15 mouse cellular contexts compared by ENCODE assay signal in genomic region chr16:21224648-21225240, GRCm38 (mm10). TPM values are rescaled to one million over a fixed set of nuclear protein-coding genes. Genes with fewer than 3 reads are reported as not detected.
DNase-seq lines count a peak whose midpoint lies in the region; ATAC-seq and TF ChIP-seq lines count a peak whose summit lies in the region.
"Had no signal": no experiment of that assay in that cellular context is flagged by ENCODE, and none has a peak within 500 bp of the region (broad histone marks: within the 10 kb centered on the region; RNA-seq: fewer than 3 reads in every experiment).

No protein-coding gene starts in this region.

- 0 out of 2 replicates have a peak, but pooled peaks have one; percentile 15 for ATAC-seq in lung, embryonic 14.5 days (ENCODE audit: insufficient read depth)
- ATAC-seq in forebrain, embryonic 13.5 days, result 0 out of 2 replicates have a peak, but pooled peaks have one; percentile 32
- ATAC-seq in midbrain, embryonic 14.5 days (ENCODE audit: low FRiP score, low TSS enrichment), result 0 out of 2 replicates have a peak, but pooled peaks have one; percentile 28
- no peak for ATAC-seq in inflammation-experienced regulatory T-cells, adult 6 months
- ATAC-seq: intestine, embryonic 16.5 days had no signal

- peaks cover 44% of the 10 kb centered on the region for H3K4me1 ChIP-seq in heart, embryonic 10.5 days
- H3K4me1 ChIP-seq in lung, embryonic 14.5 days (ENCODE audit: insufficient read depth), result peaks cover 3% of the 10 kb centered on the region; the same call in 1 of the 2 replicates
- peaks cover 4% of the 10 kb centered on the region; the same call in 1 of the 2 replicates for H3K4me1 ChIP-seq in lung, adult 2 months (ENCODE audit: control insufficient read depth, insufficient read depth, low read length)
- H3K4me1 ChIP-seq in forebrain, embryonic 13.5 days, result peaks cover 10% of the 10 kb centered on the region
- 0 out of 2 replicates have a peak, but pooled peaks cover 5% of the 10 kb centered on the region for H3K4me1 ChIP-seq in midbrain, embryonic 14.5 days (ENCODE audit: control insufficient read depth, insufficient read depth, low read length)

- H3K36me3 ChIP-seq in heart, embryonic 10.5 days, result peaks cover 53% of the 10 kb centered on the region
- H3K36me3 ChIP-seq in lung, embryonic 14.5 days (ENCODE audit: insufficient read depth), result peaks cover 53% of the 10 kb centered on the region
- H3K36me3 ChIP-seq in forebrain, embryonic 13.5 days (ENCODE audit: poor library complexity, severe bottlenecking), result peaks cover 33% of the 10 kb centered on the region
- peaks cover 43% of the 10 kb centered on the region for H3K36me3 ChIP-seq in midbrain, embryonic 14.5 days (ENCODE audit: control insufficient read depth, insufficient read depth, low read length)

- no peaks in the 10 kb centered on the region for H3K27me3 ChIP-seq in heart, embryonic 10.5 days (ENCODE audit: insufficient read depth, poor library complexity, severe bottlenecking)
- H3K27me3 ChIP-seq in lung, embryonic 14.5 days (ENCODE audit: insufficient read depth, low read length), result no peaks in the 10 kb centered on the region
- no peaks in the 10 kb centered on the region; the same call in 1 of the 2 replicates for H3K27me3 ChIP-seq in forebrain, embryonic 13.5 days
- no peaks in the 10 kb centered on the region for H3K27me3 ChIP-seq in midbrain, embryonic 14.5 days (ENCODE audit: control insufficient read depth, insufficient read depth, low read length)

- 35% methylated on average over 4 of the region's 4 CpGs for WGBS in heart, embryonic 10.5 days
- whole genome bisulfite sequencing in lung, embryonic 14.5 days, result 38% methylated on average over 4 of the region's 4 CpGs
- WGBS in lung, adult 2 months, result 74% methylated on average over 4 of the region's 4 CpGs
- 9% methylated on average over 4 of the region's 4 CpGs for WGBS in forebrain, embryonic 13.5 days
- 28% methylated on average over 4 of the region's 4 CpGs for WGBS in midbrain, embryonic 14.5 days

- H3K4me2 ChIP-seq in lung, embryonic 14.5 days, result no peak overlapping the region
- H3K4me2 ChIP-seq in forebrain, embryonic 13.5 days, result no peak overlapping the region
- no peak overlapping the region for H3K4me2 ChIP-seq in midbrain, embryonic 14.5 days (ENCODE audit: low read length)
- H3K4me2 ChIP-seq: liver, embryonic 11.5 days had no signal

- no peak for TF ChIP-seq CTCF in lung, embryonic 14.5 days (IDR thresholded peaks at IDR 0.05; ENCODE audit: low read depth)
- no peak for TF ChIP-seq CTCF in lung, adult 2 months (IDR thresholded peaks at IDR 0.05; ENCODE audit: insufficient read depth, low read length)

- no peak for DNase-seq in heart, embryonic 10.5 days (ENCODE audit: low spot score)
- DNase-seq in heart, adult 8-10 months (ENCODE audit: low spot score), result no peak
- DNase-seq in lung, embryonic 14.5 days, result no peak
- DNase-seq in lung, adult 2 months, result no peak
- DNase-seq in midbrain, embryonic 14.5 days, result no peak
- DNase-seq in ovary, postnatal 14 days (ENCODE audit: low spot score), result no peak
- DNase-seq: adrenal gland, postnatal 10 days; gastrocnemius, postnatal 36 days; lung, postnatal 36 days; right cerebral cortex, postnatal 25 days; thymus, adult 2 months had no signal

- no peak for TF ChIP-seq POLR2A in lung, adult 2 months (IDR thresholded peaks at IDR 0.05; ENCODE audit: borderline replicate concordance, extremely low read depth, low read depth, low read length)

- no peak overlapping the region for H3K4me3 ChIP-seq in heart, embryonic 10.5 days
- no peak overlapping the region for H3K4me3 ChIP-seq in lung, embryonic 14.5 days (ENCODE audit: low read depth, low read length)
- H3K4me3 ChIP-seq in lung, adult 2 months (replicated peaks; ENCODE audit: extremely low read depth, low read depth, low read length), result no peak overlapping the region
- H3K4me3 ChIP-seq in forebrain, embryonic 13.5 days, result no peak overlapping the region
- H3K4me3 ChIP-seq in midbrain, embryonic 14.5 days (replicated peaks; ENCODE audit: low read depth, low read length), result no peak overlapping the region

- H3K9me3 ChIP-seq in heart, embryonic 10.5 days, result no peaks in the 10 kb centered on the region
- no peaks in the 10 kb centered on the region for H3K9me3 ChIP-seq in lung, embryonic 14.5 days (ENCODE audit: low read depth, low read length)
- H3K9me3 ChIP-seq in forebrain, embryonic 13.5 days (replicated peaks), result no peaks in the 10 kb centered on the region
- H3K9me3 ChIP-seq in midbrain, embryonic 14.5 days (ENCODE audit: control insufficient read depth, low read length), result no peaks in the 10 kb centered on the region

- peak overlapping the region; percentile 56; the same call in 1 of the 2 replicates for H3K27ac ChIP-seq in heart, embryonic 10.5 days
- peak overlapping the region; percentile 33; the same call in 1 of the 2 replicates for H3K27ac ChIP-seq in lung, embryonic 14.5 days (ENCODE audit: low read depth)
- 0 out of 2 replicates have a peak overlapping the region, but pooled peaks have one; percentile 10 for H3K27ac ChIP-seq in forebrain, embryonic 13.5 days
- peak overlapping the region; percentile 55 for H3K27ac ChIP-seq in midbrain, embryonic 14.5 days (replicated peaks; ENCODE audit: low read depth, low read length)

- H3K9ac ChIP-seq in lung, embryonic 14.5 days, result no peak overlapping the region
- no peak overlapping the region for H3K9ac ChIP-seq in forebrain, embryonic 13.5 days
- H3K9ac ChIP-seq in midbrain, embryonic 14.5 days (replicated peaks; ENCODE audit: low read length), result no peak overlapping the region

RNA-seq across cellular contexts. Expression of gene Ephb3, which starts 20.2 kb away (rescaled TPM):
- polyA plus RNA-seq in heart, embryonic 10.5 days (2016; fragmentation: Nextera tagmentation; extraction: Ambion mirVana), result 24.5 and 25.3 TPM in 2 replicates
- total RNA-seq in heart, adult 8-10 months (2022), result 10 to 100 TPM in 2 of 4 experiments, 1 to 10 TPM in 2; 7.1 to 10.0 (median 8.8) TPM
- 29.7 and 33.2 TPM in 2 replicates for polyA plus RNA-seq in lung, embryonic 14.5 days (2014; fragmentation: Nextera tagmentation; extraction: Ambion mirVana)
- polyA plus RNA-seq in lung, adult 2 months (2012; rRNA removed), result 43.9 and 50.5 TPM in 2 replicates
- 7.1 and 8.1 TPM in 2 replicates for polyA plus RNA-seq in forebrain, embryonic 13.5 days (2015; fragmentation: Nextera tagmentation; extraction: Ambion mirVana)
- 12.3 and 14.0 TPM in 2 replicates for polyA plus RNA-seq in midbrain, embryonic 14.5 days (2014; fragmentation: Nextera tagmentation; extraction: Ambion mirVana)
- polyA plus RNA-seq in inflammation-experienced regulatory T-cells, adult 6 months (2017; shearing (Covaris generic)), result not detected
